Mouse (Mus musculus) neutrophil, adult 5-6 weeks (primary cell): Measurements from ENCODE around the gene Nlk. TPM values are rescaled to one million over a fixed set of nuclear protein-coding genes. Genes with fewer than 3 reads are reported as not detected.

ENCODE experiments used
- ATAC-seq: fragments of 151-379, 151-347 bp; 2 replicates; pipeline ENCODE4 v1.8.0; 2017; ENCODE audit warnings: mild to moderate bottlenecking, moderate TSS enrichment; ENCODE audit not compliant: insufficient number of reproducible peaks, poor library complexity, low FRiP score, severe bottlenecking; ENCODE audit errors: extremely low read depth
- total RNA-seq: library from RNA; stranded (forward); fragments of 200-1000 nt; gene quantifications from 2 replicates; pipeline ENCODE4 v1.2.3, GENCODE M21; 2017

Gene Nlk
- total RNA-seq, 1 experiment from 2014 or later, result 46.1 TPM

- ATAC-seq, result no peak
These were observed 173.8 kb downstream of the Nlk start for GRCm38 (mm10) chr11:78523241-78523955.

- no peak for ATAC-seq
These were observed 174.6 kb downstream of the Nlk start for GRCm38 (mm10) chr11:78522481-78522997.

- ATAC-seq, result no peak
These were observed 175.3 kb downstream of the Nlk start for GRCm38 (mm10) chr11:78521880-78522279.

GRCm38 (mm10) chr11:78518931-78519330 lies 178.2 kb downstream of the Nlk start:
- no peak for ATAC-seq

Other genes starting within 250 kb of the Nlk start
- gene Slc46a1, start 231.7 kb downstream of the Nlk start, total RNA-seq, result not detected in 2 replicates
- 0.12 and 0.23 TPM in 2 replicates for gene Sarm1, start 199.6 kb downstream of the Nlk start, total RNA-seq
- gene Vtn, start 198.3 kb downstream of the Nlk start, total RNA-seq, result not detected in 2 replicates
- not detected in 2 replicates for gene Sebox, start 193.9 kb downstream of the Nlk start, total RNA-seq
- gene Tmem199, start 185.2 kb downstream of the Nlk start, total RNA-seq, result 25.4 and 34.9 TPM in 2 replicates
- gene Poldip2, start 185.2 kb downstream of the Nlk start, total RNA-seq, result 34.9 and 35.7 TPM in 2 replicates
- gene Tnfaip1, start 161.0 kb downstream of the Nlk start, total RNA-seq, result 7.4 and 7.6 TPM in 2 replicates
- 75.6 and 87.8 TPM in 2 replicates for gene Ift20, start 161.0 kb downstream of the Nlk start, total RNA-seq
- gene Tmem97, start 146.6 kb downstream of the Nlk start, total RNA-seq, result 0.93 and 2.9 TPM in 2 replicates
- 10.9 and 11.9 TPM in 2 replicates for gene Ccnq, start 54.4 kb upstream of the Nlk start, total RNA-seq
- 4.8 and 8.2 TPM in 2 replicates for gene Lyrm9, start 129.2 kb upstream of the Nlk start, total RNA-seq
- gene Nos2, start 223.4 kb upstream of the Nlk start, total RNA-seq, result not detected in 2 replicates